Mouse (Mus musculus): ENCODE data around the gene Zfp367.

The Zfp367 gene

GRCm38 (mm10) chr13:64153751-64154267 lies 807 bp upstream of the Zfp367 start:
- peak; percentile 32 to 45 for DNase-seq

GRCm38 (mm10) chr13:64152671-64153082 lies 325 bp downstream of the Zfp367 start:
- peak in 1 of 2 experiments; percentile 64 for DNase-seq

GRCm38 (mm10) chr13:64152241-64152669 lies 747 bp downstream of the Zfp367 start:
- DNase-seq = peak; percentile 96

GRCm38 (mm10) chr13:64150121-64150520 lies 2.9 kb downstream of the Zfp367 start:
- DNase-seq = no peak

- peak; percentile 40 to 50 for DNase-seq
Observed at GRCm38 (mm10) chr13:64129616-64130375, 23.2 kb downstream of the Zfp367 start.

GRCm38 (mm10) chr13:64128858-64129615 lies 24.0 kb downstream of the Zfp367 start, which contains the start of gene Slc35d2:
TSS of gene Slc35d2 (minus strand) at chr13:64129368.
- peak; percentile 50 to 62 for DNase-seq

DNA sequence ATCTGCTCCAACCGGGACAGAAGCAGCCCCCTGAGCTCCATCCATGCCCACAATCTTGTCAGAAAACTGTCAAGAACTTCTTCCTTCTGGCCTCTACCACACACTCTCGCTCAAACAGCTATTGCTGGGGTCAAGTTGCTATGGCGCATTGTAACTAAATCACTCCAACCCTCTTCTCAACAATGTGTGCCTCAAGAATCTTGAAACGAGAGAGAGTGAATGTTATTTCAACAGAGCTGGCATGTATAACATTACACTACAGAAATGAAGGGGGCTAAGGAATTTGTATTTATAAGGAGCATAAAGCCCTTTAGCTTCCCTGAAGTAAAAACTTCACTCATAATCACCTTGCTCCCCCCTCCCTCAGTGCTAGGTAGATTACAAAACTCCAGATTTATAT lies 26.7 kb downstream of the Zfp367 start:
- no peak for DNase-seq

- no peak for DNase-seq
Observed at GRCm38 (mm10) chr13:64124886-64125285, 28.1 kb downstream of the Zfp367 start.

DNA sequence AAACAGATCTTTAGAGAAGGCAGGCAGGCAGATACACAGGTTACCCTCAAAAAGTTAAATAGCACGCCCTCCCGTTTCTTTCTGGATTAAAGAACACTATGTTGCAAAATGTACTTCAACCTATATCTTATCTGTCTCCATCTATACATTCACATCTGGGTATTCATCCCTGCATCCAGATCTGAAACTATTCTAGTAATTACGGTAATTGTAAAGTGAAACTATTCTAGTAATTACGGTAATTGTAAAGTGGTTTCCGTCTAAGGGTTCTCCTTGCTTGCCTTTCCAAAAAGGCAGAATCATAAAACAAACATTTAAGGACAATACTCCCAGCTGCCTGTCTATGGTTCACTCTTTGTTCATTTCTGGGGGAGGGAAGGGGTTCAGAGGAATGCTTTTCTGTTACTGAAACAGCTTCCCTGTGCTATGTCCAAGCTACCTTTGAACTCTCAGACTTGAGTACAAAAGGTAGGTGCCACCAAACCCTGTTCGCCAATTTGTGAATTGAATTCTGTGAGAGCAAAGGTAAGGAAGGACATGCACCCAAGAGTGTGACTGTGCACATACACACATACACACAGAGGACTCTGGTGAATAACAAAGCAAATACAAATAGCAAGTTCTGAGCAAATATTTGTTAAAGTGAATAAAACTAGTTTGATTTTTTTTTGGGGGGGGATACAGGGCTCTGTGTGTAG lies 29.4 kb downstream of the Zfp367 start:
- no peak for DNase-seq

DNA sequence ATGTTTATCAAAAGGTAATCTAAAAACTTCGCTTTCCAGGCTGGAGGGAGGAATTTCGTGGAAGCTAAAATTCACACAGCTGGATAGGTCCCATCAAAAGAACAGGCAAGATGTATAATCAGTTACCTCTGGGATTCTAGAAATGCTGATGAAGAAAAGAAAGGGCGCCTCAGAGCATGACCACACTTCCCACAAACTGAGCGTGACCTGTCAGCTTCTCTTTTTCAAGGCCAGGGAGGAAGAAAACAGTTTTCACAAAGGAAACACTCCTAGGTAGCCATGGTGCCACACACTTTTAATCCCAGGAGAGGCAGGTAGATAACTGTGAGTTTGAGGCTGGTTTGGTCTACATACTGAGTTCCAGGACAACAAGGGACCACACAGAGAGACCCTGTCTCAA lies 32.2 kb downstream of the Zfp367 start:
- DNase-seq = no peak

GRCm38 (mm10) chr13:64117442-64117841 lies 35.6 kb downstream of the Zfp367 start:
- DNase-seq = no peak

- DNase-seq = no peak
Observed at GRCm38 (mm10) chr13:64110421-64110820, 42.6 kb downstream of the Zfp367 start.

DNA sequence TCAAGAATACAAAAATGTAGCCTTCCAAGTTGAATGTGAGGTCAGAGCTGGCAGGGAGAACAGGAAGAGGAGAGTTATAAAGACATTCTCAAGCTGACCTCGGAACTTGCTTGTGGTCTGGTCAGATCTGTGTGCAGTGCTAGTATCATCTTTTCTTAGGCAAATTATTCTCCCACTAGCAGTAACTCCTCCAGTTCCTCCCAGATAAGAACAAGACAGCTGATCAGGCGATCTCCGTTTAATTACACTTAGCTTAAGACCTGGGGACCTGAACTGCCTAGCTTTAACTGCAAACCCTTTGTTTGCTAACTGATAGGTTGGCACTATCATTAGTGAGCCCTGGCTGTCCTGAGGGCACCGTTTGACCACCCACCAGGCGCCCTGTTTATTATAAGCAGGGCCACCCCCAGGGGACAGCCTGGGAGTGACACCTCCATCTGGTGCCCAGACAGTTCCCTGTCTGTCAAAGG lies 44.6 kb downstream of the Zfp367 start:
- peak; percentile 47 to 72 for DNase-seq

- DNase-seq = peak; percentile 23 to 37
Observed at GRCm38 (mm10) chr13:64107535-64107934, 45.5 kb downstream of the Zfp367 start.

- DNase-seq = no peak
Observed at GRCm38 (mm10) chr13:64107105-64107504, 45.9 kb downstream of the Zfp367 start.

GRCm38 (mm10) chr13:64105690-64106089 lies 47.3 kb downstream of the Zfp367 start:
- no peak for DNase-seq

DNA sequence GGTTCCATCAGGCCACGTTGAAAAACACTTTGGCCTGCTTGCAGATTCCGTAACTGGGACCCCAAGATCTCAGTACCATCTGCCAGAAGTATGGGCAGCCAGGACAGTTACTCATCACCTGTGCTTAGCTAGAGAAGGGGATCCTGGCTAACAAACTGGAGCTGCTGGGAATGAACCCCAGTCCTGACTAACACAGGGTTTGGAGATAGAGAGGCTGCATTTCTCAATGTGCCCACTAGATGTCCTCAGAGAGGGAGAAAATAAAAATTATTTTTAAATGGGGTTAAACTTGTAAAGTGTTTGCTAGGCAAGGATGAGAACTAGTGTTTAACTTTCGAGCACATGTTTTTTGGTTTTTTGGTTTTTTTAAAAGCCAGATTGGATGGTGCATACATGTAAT lies 52.8 kb downstream of the Zfp367 start:
- peak; percentile 48 to 63 for DNase-seq

DNA sequence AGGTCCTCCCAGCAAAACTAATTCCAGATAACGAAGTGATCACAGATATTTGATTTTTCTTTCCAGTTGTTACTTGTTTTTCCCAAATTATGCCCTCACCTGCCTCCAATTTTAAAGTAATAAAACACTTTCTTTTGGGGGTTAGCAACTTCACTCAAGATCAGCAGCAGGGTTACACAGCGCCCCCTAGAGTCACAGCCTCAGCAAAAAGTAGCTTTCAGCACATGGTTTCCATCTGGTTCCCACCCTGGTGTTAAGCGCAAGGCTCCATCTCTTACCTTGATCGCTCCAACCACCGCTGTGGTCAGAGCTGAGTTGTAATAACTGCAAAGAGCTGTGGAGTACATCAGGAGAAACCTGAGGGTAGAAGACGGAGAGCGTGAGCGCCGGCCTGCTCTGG lies 54.0 kb downstream of the Zfp367 start:
- peak; percentile 42 to 59 for DNase-seq

DNA sequence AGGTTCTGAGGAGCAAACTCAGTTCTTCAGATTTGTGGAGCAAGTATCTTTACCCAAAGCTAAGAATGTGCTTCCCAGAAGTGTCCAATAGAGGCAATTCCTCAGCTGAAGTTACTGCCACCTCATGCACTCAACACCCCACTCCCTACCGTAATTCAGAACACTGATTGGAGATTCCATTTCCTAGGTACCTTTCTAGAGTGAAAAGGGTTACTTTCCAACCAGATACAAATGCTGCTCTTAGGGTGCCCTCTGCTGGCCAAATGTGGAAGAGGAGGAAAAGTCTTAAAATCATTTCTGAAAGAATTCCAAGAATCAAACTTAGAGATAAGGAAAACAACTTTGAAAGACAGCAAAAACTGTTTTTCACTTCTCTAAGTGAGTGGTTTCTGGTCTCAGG lies 59.7 kb downstream of the Zfp367 start:
- DNase-seq = peak; percentile 83 to 89

- no peak for DNase-seq
Observed at GRCm38 (mm10) chr13:64092752-64093151, 60.2 kb downstream of the Zfp367 start.

DNA sequence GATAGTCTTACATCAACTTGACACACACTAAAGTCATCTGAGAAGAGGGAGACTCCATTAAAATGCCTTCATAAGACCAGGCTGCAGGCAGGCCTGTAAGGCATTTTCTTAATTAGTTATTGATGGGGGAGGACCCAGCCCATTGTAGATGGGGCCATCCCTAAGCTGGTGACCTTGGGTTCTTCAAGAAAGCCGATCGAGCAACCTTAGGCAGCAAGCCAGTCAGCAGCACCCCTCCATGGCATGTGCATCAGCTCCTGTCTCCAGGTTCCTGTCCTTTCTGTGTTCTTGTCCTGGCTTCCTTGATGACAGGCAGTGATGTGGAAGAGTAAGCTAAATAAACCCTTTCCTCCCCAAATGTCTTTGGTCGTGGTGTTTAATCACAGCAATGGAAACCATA lies 60.9 kb downstream of the Zfp367 start:
- DNase-seq = no peak

- peak; percentile 42 for DNase-seq
Observed at GRCm38 (mm10) chr13:64091006-64091405, 62.0 kb downstream of the Zfp367 start.

- DNase-seq = no peak
Observed at GRCm38 (mm10) chr13:64090278-64090677, 62.7 kb downstream of the Zfp367 start.
